Mouse (Mus musculus) monocyte, adult 59 days (primary cell): ENCODE results near the gene Ggt1. TPM values are rescaled to one million over a fixed set of nuclear protein-coding genes. Genes with fewer than 3 reads are reported as not detected.

Experiments used
- total RNA-seq, 2 experiments: library from RNA; stranded (reverse); gene quantifications; one replicate each; pipeline ENCODE4 v1.2.4; 2023

Ggt1 gene
- under 1 TPM in 1 of 2 experiments, not detected in 1; 0.89 TPM for total RNA-seq

GRCm38 (mm10) chr10:75561071-75561654 is at the start of gene Ggt1:
Gene Ggt1, plus strand, starts transcription at chr10:75561604.

GRCm38 (mm10) chr10:75517073-75517757 is 44.2 kb upstream of the Ggt1 start, which contains the start of gene Snrpd3:
Gene Snrpd3, plus strand, starts transcription at chr10:75517551.

GRCm38 (mm10) chr10:75517758-75518143 is 43.7 kb upstream of the Ggt1 start, which contains the start of gene Gucd1:
Gene Gucd1, minus strand, starts transcription at chr10:75517972.

GRCm38 (mm10) chr10:75559676-75560548 is 1.5 kb upstream of the Ggt1 start, which contains the start of gene Lrrc75b:
Gene Lrrc75b, minus strand, starts transcription at chr10:75560330.

GRCm38 (mm10) chr10:75589129-75589528 is 27.7 kb downstream of the Ggt1 start, which contains the start of gene Ggt5:
Gene Ggt5, plus strand, starts transcription at chr10:75589340.

Other genes starting within 250 kb of the Ggt1 start
- 10 to 100 TPM; 17.3 to 18.8 TPM for gene Adora2a, start 244.7 kb upstream of the Ggt1 start, total RNA-seq
- gene Upb1, start 160.5 kb upstream of the Ggt1 start, total RNA-seq, result 1 to 10 TPM in 1 of 2 experiments, under 1 TPM in 1; 0.71 to 6.4 TPM
- 10 to 100 TPM; 50.3 to 54.4 TPM for gene Snrpd3, start 44.1 kb upstream of the Ggt1 start, total RNA-seq
- 10 to 100 TPM; 52.9 to 55.2 TPM for gene Gucd1, start 43.6 kb upstream of the Ggt1 start, total RNA-seq
- not detected for gene Lrrc75b, start 1.3 kb upstream of the Ggt1 start, total RNA-seq
- gene Ggt5, start 27.7 kb downstream of the Ggt1 start, total RNA-seq, result 10 to 100 TPM in 1 of 2 experiments, 1 to 10 TPM in 1; 7.6 to 10.2 TPM
- gene Susd2, start 82.4 kb downstream of the Ggt1 start, total RNA-seq, result 1 to 10 TPM in 1 of 2 experiments, under 1 TPM in 1; 0.79 to 1.1 TPM
- 10 to 100 TPM; 74.5 to 83.3 TPM for gene Cabin1, start 202.7 kb downstream of the Ggt1 start, total RNA-seq
- 10 to 100 TPM; 24.1 to 28.8 TPM for gene Ddt, start 211.8 kb downstream of the Ggt1 start, total RNA-seq
- not detected for gene Gm20441, start 219.3 kb downstream of the Ggt1 start, total RNA-seq
- gene Gstt3, start 219.8 kb downstream of the Ggt1 start, total RNA-seq, result 1 to 10 TPM; 6.3 to 6.8 TPM
- 1 to 10 TPM in 1 of 2 experiments, under 1 TPM in 1; 0.52 to 1.0 TPM for gene Gstt1, start 237.0 kb downstream of the Ggt1 start, total RNA-seq